Mouse (Mus musculus) forebrain, postnatal 0 days (tissue): ENCODE measurements at regions not wholly inside any gene's neighbourhood (a gene's known extent, or its start where the extent isn't known, plus 50 kb on each side); places are given as distances from the start of the nearest gene placed in this dataset.

ENCODE experiments used
- ATAC-seq: fragments of 200-750 bp; cut with Nextera tagmentation; 2 replicates; pipeline ENCODE4 v1.8.0; 2017; ENCODE audit warnings: mild to moderate bottlenecking, moderate library complexity
- DNase-seq: peaks from one replicate; pipeline ENCODE4 v3.0.0-alpha.2; 2015
- H3K27ac ChIP-seq: fragments of 300-500 bp; sonication (generic); 2 replicates; pipeline ENCODE4 v1.5.1; 2014; ENCODE audit warnings: low read depth, mild to moderate bottlenecking, antibody characterized with exemption, low read length, moderate library complexity, mixed read lengths
- H3K27me3 ChIP-seq: fragments of 300-500 bp; sonication (generic); 2 replicates; pipeline ENCODE4 v1.6.1; 2014; ENCODE audit warnings: mild to moderate bottlenecking, low read length, mixed read lengths; ENCODE audit not compliant: insufficient read depth
- H3K36me3 ChIP-seq: fragments of 300-500 bp; sonication (generic); 2 replicates; pipeline ENCODE4 v1.6.1; 2014; ENCODE audit warnings: mild to moderate bottlenecking, moderate library complexity; ENCODE audit not compliant: insufficient read depth
- H3K4me1 ChIP-seq: fragments of 300-500 bp; sonication (generic); 2 replicates; pipeline ENCODE4 v1.6.1; 2014; ENCODE audit warnings: antibody characterized with exemption; ENCODE audit not compliant: insufficient read depth
- H3K4me2 ChIP-seq: fragments of 300-500 bp; sonication (generic); 2 replicates; pipeline ENCODE4 v1.6.1; 2014; ENCODE audit warnings: low read depth, mild to moderate bottlenecking, moderate library complexity
- H3K4me3 ChIP-seq: fragments of 300-500 bp; sonication (generic); 2 replicates; pipeline ENCODE4 v1.5.1; 2014; ENCODE audit warnings: low read depth, low read length, mixed read lengths
- H3K9ac ChIP-seq: fragments of 300-500 bp; sonication (generic); 2 replicates; pipeline ENCODE4 v1.6.1; 2014; ENCODE audit warnings: mild to moderate bottlenecking
- H3K9me3 ChIP-seq: fragments of 300-500 bp; sonication (generic); 2 replicates; pipeline ENCODE4 v1.6.1; 2016; ENCODE audit warnings: low read length
- CTCF ChIP-seq: sonication (generic); IDR thresholded peaks from 2 replicates; pipeline ENCODE4 v1.5.1; 2016; ENCODE audit warnings: antibody characterized with exemption, control low read depth, low read depth
- WGBS: fragments of 180-500 bp; shearing (Covaris S2); extraction: QIAGEN DNeasy Blood & Tissue Kit; methylation state at CpG from one replicate; pipeline ENCODE4 v1.1.7; 2014; 5-methylcytosine and 5-hydroxymethylcytosine counted together

DNA sequence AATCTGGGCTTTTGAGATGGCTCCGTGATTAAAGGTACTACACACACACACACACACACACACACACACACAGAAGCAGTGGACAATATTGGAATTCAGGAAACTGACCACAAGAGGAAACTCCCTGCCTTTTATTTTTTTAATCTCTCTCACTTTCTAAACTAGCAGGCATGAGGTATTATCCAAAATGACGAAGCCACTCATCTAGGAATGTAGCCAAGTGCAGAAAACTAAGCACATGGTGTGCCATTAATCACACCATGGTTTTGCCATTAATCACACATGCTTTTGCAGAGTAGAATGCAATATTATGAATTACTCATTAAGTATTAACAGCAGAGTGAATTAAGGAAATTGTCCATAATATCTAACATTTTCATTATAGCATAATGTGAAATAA, 232.8 kb downstream of the Cenpc1 start:
- Histone ChIP-seq H3K27me3 (no peaks in the 10 kb centered on the region), H3K27ac (no peak overlapping the region), H3K9ac (no peak overlapping the region), H3K9me3 (no peaks in the 10 kb centered on the region), H3K36me3 (no peaks in the 10 kb centered on the region), H3K4me3 (no peak overlapping the region), H3K4me1 (no peaks in the 10 kb centered on the region), H3K4me2 (no peak overlapping the region)
- DNase-seq = no peak
- ATAC-seq = no peak
- no peak for TF ChIP-seq CTCF
- 55% methylated on average over 2 of the region's 2 CpGs for WGBS

DNA sequence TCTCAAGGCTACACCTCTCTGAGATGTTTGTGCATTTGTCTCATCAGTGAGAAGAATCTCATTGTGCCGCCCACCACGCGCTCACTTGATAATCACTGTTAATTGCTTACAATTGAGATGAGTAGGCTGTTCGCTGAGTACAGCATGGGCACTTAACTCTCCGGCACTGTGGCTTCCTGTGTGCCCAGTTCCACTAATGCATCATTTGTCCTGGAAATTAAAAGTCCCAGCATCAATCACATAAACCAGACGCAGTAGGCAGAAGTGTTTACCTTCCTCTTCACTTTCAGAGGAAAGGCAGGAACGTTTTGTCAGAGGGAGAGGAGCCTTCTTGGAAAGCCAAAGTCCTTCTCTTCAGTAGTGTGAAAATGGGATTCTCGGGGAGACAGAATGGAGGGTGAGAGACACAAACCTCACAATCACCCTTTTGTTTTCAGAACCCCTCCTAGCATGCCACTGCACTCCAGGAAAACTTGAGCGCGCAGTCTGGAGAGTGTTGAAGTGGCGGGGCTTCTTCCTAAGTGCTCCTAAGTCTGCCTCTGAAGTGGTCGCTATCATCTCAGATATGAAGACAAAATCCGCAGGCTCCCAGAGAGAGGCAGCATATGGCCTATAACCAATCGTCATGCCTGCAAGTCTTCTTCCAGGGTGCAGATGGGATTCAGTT, 269.7 kb downstream of the Cenpc1 start:
- no peak overlapping the region for H3K27ac ChIP-seq
- no peaks in the 10 kb centered on the region for H3K4me1 ChIP-seq
- no peak overlapping the region for H3K9ac ChIP-seq
- no peak overlapping the region for H3K4me2 ChIP-seq
- ATAC-seq (0 out of 2 replicates have a peak, but pooled peaks have one; percentile 27), DNase-seq (no peak)
- no peaks in the 10 kb centered on the region for H3K36me3 ChIP-seq
- no peak for TF ChIP-seq CTCF
- H3K27me3 ChIP-seq = no peaks in the 10 kb centered on the region
- no peaks in the 10 kb centered on the region for H3K9me3 ChIP-seq
- 67% methylated on average over 14 of the region's 14 CpGs for WGBS
- H3K4me3 ChIP-seq = no peak overlapping the region

DNA sequence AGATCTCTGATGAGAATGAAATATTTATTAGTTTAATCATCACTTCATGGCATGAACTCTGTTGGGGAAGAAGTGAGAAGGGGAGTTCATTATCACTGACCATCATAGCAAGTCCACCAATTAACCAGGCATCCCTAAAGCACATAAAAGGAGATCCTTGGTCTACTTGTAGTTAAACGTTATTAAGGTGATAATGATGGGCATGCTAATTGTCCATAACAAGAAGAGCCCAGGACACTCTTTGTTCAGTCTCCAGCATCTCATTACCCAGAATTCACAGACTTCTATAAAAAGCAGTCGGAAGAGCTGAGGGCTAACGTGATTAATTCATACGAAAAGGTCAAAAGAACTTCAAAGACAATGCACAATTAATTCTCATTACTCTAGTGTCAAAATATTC, 272.2 kb downstream of the Cenpc1 start:
- WGBS = 29% methylated on average over 4 of the region's 4 CpGs
- no peak for TF ChIP-seq CTCF
- H3K4me1 ChIP-seq = no peaks in the 10 kb centered on the region
- H3K36me3 ChIP-seq = no peaks in the 10 kb centered on the region
- no peaks in the 10 kb centered on the region for H3K27me3 ChIP-seq
- ATAC-seq (no peak), DNase-seq (no peak)
- no peak overlapping the region for H3K4me2 ChIP-seq
- no peak overlapping the region for H3K9ac ChIP-seq
- H3K9me3 ChIP-seq = no peaks in the 10 kb centered on the region
- H3K4me3 ChIP-seq = no peak overlapping the region
- no peak overlapping the region for H3K27ac ChIP-seq

DNA sequence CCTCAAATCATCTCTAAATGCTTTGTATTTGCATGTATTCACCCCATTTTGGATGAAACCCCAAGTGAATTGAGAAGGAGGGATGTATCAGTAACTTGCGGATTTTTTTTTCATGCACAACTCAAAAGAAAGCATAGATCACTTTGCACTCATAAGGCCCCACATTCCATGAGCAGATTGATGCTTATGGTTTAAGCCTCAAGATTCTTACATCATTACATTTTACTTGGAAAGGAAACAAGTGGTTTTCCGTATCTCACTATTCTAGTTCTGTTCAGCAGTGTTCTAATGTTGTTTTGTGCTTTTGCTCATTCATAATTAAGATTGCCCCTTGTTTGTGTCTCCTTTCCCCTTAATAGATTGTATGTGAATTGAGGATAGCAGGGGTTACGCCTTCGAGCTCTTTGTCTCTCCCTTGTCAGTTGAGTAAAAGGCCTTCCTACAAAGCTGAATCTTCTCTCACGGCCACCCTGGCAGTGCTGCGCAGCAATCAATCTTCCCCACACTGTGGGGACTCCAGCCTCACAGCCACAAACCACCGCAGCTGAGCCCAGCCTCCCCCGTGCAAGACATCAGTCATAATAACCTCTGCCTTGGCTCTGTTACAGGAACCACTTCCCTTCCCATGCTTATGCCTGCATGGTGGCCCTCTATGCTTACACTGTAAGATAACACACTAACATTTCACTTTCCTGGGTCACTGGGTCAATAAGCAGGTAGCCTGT, 284.5 kb downstream of the Cenpc1 start:
- Histone ChIP-seq H3K27ac (no peak overlapping the region), H3K4me3 (no peak overlapping the region), H3K9ac (no peak overlapping the region), H3K4me2 (no peak overlapping the region), H3K36me3 (no peaks in the 10 kb centered on the region), H3K9me3 (no peaks in the 10 kb centered on the region), H3K27me3 (no peaks in the 10 kb centered on the region), H3K4me1 (no peaks in the 10 kb centered on the region)
- WGBS = 31% methylated on average over 8 of the region's 8 CpGs
- no peak for TF ChIP-seq CTCF
- no peak for DNase-seq
- peak; percentile 53; the same call in 1 of the 2 replicates for ATAC-seq

DNA sequence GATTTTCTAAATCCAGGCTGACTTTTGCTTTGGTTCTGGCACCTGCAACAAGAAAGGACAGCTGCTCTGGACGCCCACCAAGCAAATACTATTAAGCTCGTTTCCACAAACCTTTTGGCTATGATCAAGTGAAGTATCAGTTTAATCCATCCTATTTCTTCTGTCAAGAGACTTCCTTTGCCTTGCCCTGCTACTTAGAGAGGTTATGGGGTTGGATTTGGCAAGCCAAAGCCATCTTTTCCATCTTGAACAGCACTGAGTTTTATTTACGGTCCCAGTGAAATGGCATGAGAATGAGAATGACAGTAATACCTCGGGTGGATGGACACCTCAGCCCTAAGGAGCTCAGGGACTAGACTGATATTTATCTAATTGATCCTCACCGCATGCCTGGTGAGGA, 285.4 kb downstream of the Cenpc1 start:
- TF ChIP-seq CTCF = no peak
- ATAC-seq (no peak), DNase-seq (no peak)
- no peaks in the 10 kb centered on the region for H3K27me3 ChIP-seq
- WGBS = 28% methylated on average over 5 of the region's 5 CpGs
- no peak overlapping the region for H3K4me3 ChIP-seq
- H3K27ac ChIP-seq = no peak overlapping the region
- no peak overlapping the region for H3K4me2 ChIP-seq
- no peaks in the 10 kb centered on the region for H3K4me1 ChIP-seq
- H3K36me3 ChIP-seq = no peaks in the 10 kb centered on the region
- no peak overlapping the region for H3K9ac ChIP-seq
- H3K9me3 ChIP-seq = no peaks in the 10 kb centered on the region

DNA sequence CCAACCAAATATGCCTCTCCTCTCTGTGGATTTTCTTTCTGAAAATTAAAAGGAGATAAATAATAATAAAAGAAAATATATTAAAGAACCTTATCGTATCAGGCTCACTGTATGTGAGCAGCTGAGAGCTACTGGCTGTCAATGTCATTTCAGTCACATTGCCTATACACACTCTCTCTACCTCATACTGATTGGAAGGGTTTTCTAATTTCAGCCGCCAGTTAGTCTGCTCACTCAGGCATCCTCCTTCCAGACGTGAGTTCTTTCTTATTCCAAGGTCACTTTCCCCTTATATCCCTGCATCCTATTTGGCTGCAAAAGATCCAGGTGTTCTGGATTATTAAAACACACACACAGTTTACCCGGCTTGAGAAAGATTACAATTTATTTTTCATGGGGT, 286.2 kb downstream of the Cenpc1 start:
- H3K27me3 ChIP-seq = no peaks in the 10 kb centered on the region
- no peak for TF ChIP-seq CTCF
- H3K36me3 ChIP-seq = no peaks in the 10 kb centered on the region
- no peaks in the 10 kb centered on the region for H3K4me1 ChIP-seq
- H3K4me2 ChIP-seq = no peak overlapping the region
- no peak overlapping the region for H3K9ac ChIP-seq
- H3K27ac ChIP-seq = no peak overlapping the region
- H3K4me3 ChIP-seq = no peak overlapping the region
- DNase-seq = no peak
- ATAC-seq = no peak
- no peaks in the 10 kb centered on the region for H3K9me3 ChIP-seq
- 44% methylated on average over 4 of the region's 4 CpGs for WGBS

DNA sequence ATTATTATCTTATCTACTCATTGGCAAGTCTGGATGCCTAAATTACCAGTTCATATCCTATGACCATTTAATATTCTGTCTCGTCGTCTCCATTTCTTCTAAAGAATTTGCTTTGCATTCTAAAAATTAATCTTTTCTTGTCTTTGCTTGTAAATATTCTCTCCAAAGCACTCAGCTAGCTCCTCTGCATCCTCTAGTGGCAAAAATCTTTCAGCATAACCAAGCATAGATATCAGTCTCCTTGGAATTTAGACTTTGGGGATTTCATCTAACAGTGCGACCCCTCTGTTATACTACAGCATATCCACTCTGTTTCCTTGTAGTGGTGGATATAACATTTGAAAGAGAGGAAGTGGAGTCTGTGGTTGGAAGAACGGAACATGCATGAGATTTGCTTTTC, 292.7 kb downstream of the Cenpc1 start:
- ATAC-seq (no peak), DNase-seq (no peak)
- no peaks in the 10 kb centered on the region for H3K4me1 ChIP-seq
- no peak overlapping the region for H3K4me3 ChIP-seq
- no peaks in the 10 kb centered on the region for H3K27me3 ChIP-seq
- no peak overlapping the region for H3K4me2 ChIP-seq
- peak; percentile 62 for TF ChIP-seq CTCF
- H3K27ac ChIP-seq = no peak overlapping the region
- no peak overlapping the region for H3K9ac ChIP-seq
- no peaks in the 10 kb centered on the region for H3K36me3 ChIP-seq
- WGBS = 78% methylated on average over 4 of the region's 4 CpGs
- no peaks in the 10 kb centered on the region for H3K9me3 ChIP-seq
